Mouse (Mus musculus) forebrain, embryonic 15.5 days (tissue): ENCODE measurements around the gene Gm48551. TPM values are rescaled to one million over a fixed set of nuclear protein-coding genes. Genes with fewer than 3 reads are reported as not detected.

Source experiments
- ATAC-seq: fragments of 200-750 bp; cut with Nextera tagmentation; replicated peaks from 2 replicates; pipeline ENCODE4 v1.8.0; 2017; ENCODE audit warnings: mild to moderate bottlenecking, moderate TSS enrichment, moderate library complexity
- H3K27ac ChIP-seq: fragments of 300-500 bp; sonication (generic); replicated peaks from 2 replicates; pipeline ENCODE4 v1.5.1; 2015; ENCODE audit warnings: mild to moderate bottlenecking, inconsistent platforms
- H3K27me3 ChIP-seq: fragments of 300-500 bp; sonication (generic); 2 replicates; pipeline ENCODE4 v1.6.1; 2015; ENCODE audit warnings: inconsistent platforms
- H3K36me3 ChIP-seq: fragments of 300-500 bp; sonication (generic); 2 replicates; pipeline ENCODE4 v1.6.1; 2015; ENCODE audit warnings: mild to moderate bottlenecking, inconsistent platforms
- H3K4me1 ChIP-seq: fragments of 300-500 bp; sonication (generic); 2 replicates; pipeline ENCODE4 v1.6.1; 2015; ENCODE audit warnings: inconsistent platforms
- H3K4me2 ChIP-seq: fragments of 300-500 bp; sonication (generic); replicated peaks from 2 replicates; pipeline ENCODE4 v1.6.1; 2015; ENCODE audit warnings: mild to moderate bottlenecking, inconsistent platforms
- H3K4me3 ChIP-seq: fragments of 300-500 bp; sonication (generic); 2 replicates; pipeline ENCODE4 v1.5.1; 2015; ENCODE audit warnings: mild to moderate bottlenecking, inconsistent platforms
- H3K9ac ChIP-seq: fragments of 300-500 bp; sonication (generic); replicated peaks from 2 replicates; pipeline ENCODE4 v1.6.1; 2015; ENCODE audit warnings: mild to moderate bottlenecking, inconsistent platforms
- H3K9me3 ChIP-seq: fragments of 300-500 bp; sonication (generic); 2 replicates; pipeline ENCODE4 v1.6.1; 2016; ENCODE audit warnings: inconsistent platforms
- WGBS: fragments of 180-500 bp; shearing (Covaris S2); methylation state at CpG from one replicate; pipeline ENCODE4 v1.1.7; 2015; ENCODE audit warnings: mixed read lengths; 5-methylcytosine and 5-hydroxymethylcytosine counted together
- polyA plus RNA-seq: library from polyadenylated mRNA; unstranded; fragments of >200 nt; fragmentation: Nextera tagmentation; extraction: Ambion mirVana; gene quantifications from 2 replicates; pipeline ENCODE4 v1.2.1, GENCODE M21; 2015

The Gm48551 gene
- polyA plus RNA-seq, 1 experiment from 2014 or later = 6.6 TPM

GRCm38 (mm10) chr10:81402227-81402765, 18.0 kb downstream of the Gm48551 start:
- Histone ChIP-seq H3K4me3 (no peak overlapping the region), H3K27me3 (peaks cover 7% of the 10 kb centered on the region; the same call in 1 of the 2 replicates), H3K4me2 (peak overlapping the region; percentile 26; the same call in 1 of the 2 replicates), H3K36me3 (peaks cover 23% of the 10 kb centered on the region), H3K9ac (0 out of 2 replicates have a peak overlapping the region, but pooled peaks have one; percentile 7), H3K27ac (peak overlapping the region; percentile 79), H3K4me1 (peaks cover 46% of the 10 kb centered on the region), H3K9me3 (no peaks in the 10 kb centered on the region)
- 18% methylated on average over 7 of the region's 7 CpGs for WGBS
- peak; percentile 25 for ATAC-seq

GRCm38 (mm10) chr10:81403511-81403910, 19.2 kb downstream of the Gm48551 start:
- Histone ChIP-seq H3K4me3 (no peak overlapping the region), H3K27ac (peak overlapping the region; percentile 79; the same call in 1 of the 2 replicates), H3K9me3 (no peaks in the 10 kb centered on the region), H3K9ac (no peak overlapping the region), H3K36me3 (peaks cover 30% of the 10 kb centered on the region), H3K4me1 (peaks cover 57% of the 10 kb centered on the region), H3K27me3 (peaks cover 10% of the 10 kb centered on the region; the same call in 1 of the 2 replicates), H3K4me2 (no peak overlapping the region)
- 64% methylated on average over 10 of the region's 10 CpGs for WGBS
- ATAC-seq = no peak

- no peak overlapping the region for H3K9ac ChIP-seq
- H3K27me3 ChIP-seq = peaks cover 10% of the 10 kb centered on the region; the same call in 1 of the 2 replicates
- H3K4me1 ChIP-seq = peaks cover 59% of the 10 kb centered on the region
- no peak for ATAC-seq
- 24% methylated on average over 9 of the region's 9 CpGs for WGBS
- H3K36me3 ChIP-seq = peaks cover 30% of the 10 kb centered on the region
- H3K4me3 ChIP-seq = no peak overlapping the region
- H3K9me3 ChIP-seq = no peaks in the 10 kb centered on the region
- H3K4me2 ChIP-seq = no peak overlapping the region
- no peak overlapping the region for H3K27ac ChIP-seq
Observed at GRCm38 (mm10) chr10:81404082-81404481, 19.8 kb downstream of the Gm48551 start.

GRCm38 (mm10) chr10:81404720-81405119, 20.5 kb downstream of the Gm48551 start:
- no peak for ATAC-seq
- Histone ChIP-seq H3K36me3 (peaks cover 27% of the 10 kb centered on the region), H3K27ac (no peak overlapping the region; the same call in 1 of the 2 replicates), H3K4me2 (no peak overlapping the region), H3K27me3 (peaks cover 10% of the 10 kb centered on the region; the same call in 1 of the 2 replicates), H3K9ac (no peak overlapping the region), H3K4me1 (peaks cover 55% of the 10 kb centered on the region), H3K9me3 (no peaks in the 10 kb centered on the region), H3K4me3 (no peak overlapping the region)
- 54% methylated on average over 18 of the region's 18 CpGs for WGBS

GRCm38 (mm10) chr10:81405588-81406201, 21.4 kb downstream of the Gm48551 start:
- Histone ChIP-seq H3K27me3 (peaks cover 10% of the 10 kb centered on the region; the same call in 1 of the 2 replicates), H3K4me3 (no peak overlapping the region), H3K4me1 (peaks cover 49% of the 10 kb centered on the region), H3K4me2 (no peak overlapping the region), H3K9me3 (no peaks in the 10 kb centered on the region), H3K36me3 (peaks cover 23% of the 10 kb centered on the region), H3K9ac (no peak overlapping the region), H3K27ac (no peak overlapping the region)
- 46% methylated on average over 13 of the region's 13 CpGs for WGBS
- ATAC-seq = no peak

- no peak for ATAC-seq
- Histone ChIP-seq H3K27me3 (peaks cover 10% of the 10 kb centered on the region; the same call in 1 of the 2 replicates), H3K36me3 (peaks cover 23% of the 10 kb centered on the region), H3K9me3 (no peaks in the 10 kb centered on the region), H3K9ac (no peak overlapping the region), H3K4me2 (no peak overlapping the region), H3K4me1 (peaks cover 49% of the 10 kb centered on the region), H3K4me3 (no peak overlapping the region), H3K27ac (no peak overlapping the region)
- 28% methylated on average over 24 of the region's 24 CpGs for WGBS
Observed at GRCm38 (mm10) chr10:81406504-81407440, 22.5 kb downstream of the Gm48551 start.

GRCm38 (mm10) chr10:81407539-81408423, 23.5 kb downstream of the Gm48551 start:
- Histone ChIP-seq H3K27ac (no peak overlapping the region), H3K9me3 (no peaks in the 10 kb centered on the region), H3K9ac (no peak overlapping the region), H3K36me3 (peaks cover 23% of the 10 kb centered on the region), H3K4me2 (no peak overlapping the region), H3K4me3 (no peak overlapping the region), H3K27me3 (peaks cover 10% of the 10 kb centered on the region; the same call in 1 of the 2 replicates), H3K4me1 (peaks cover 48% of the 10 kb centered on the region)
- no peak for ATAC-seq
- 28% methylated on average over 31 of the region's 31 CpGs for WGBS

GRCm38 (mm10) chr10:81408424-81408729, 24.1 kb downstream of the Gm48551 start:
- Histone ChIP-seq H3K4me3 (no peak overlapping the region), H3K27ac (no peak overlapping the region), H3K4me2 (no peak overlapping the region), H3K4me1 (peaks cover 45% of the 10 kb centered on the region), H3K9ac (no peak overlapping the region), H3K9me3 (no peaks in the 10 kb centered on the region), H3K27me3 (peaks cover 10% of the 10 kb centered on the region; the same call in 1 of the 2 replicates), H3K36me3 (peaks cover 23% of the 10 kb centered on the region)
- no peak for ATAC-seq
- 53% methylated on average over 13 of the region's 13 CpGs for WGBS

GRCm38 (mm10) chr10:81408871-81409291, 24.6 kb downstream of the Gm48551 start:
- peaks cover 10% of the 10 kb centered on the region; the same call in 1 of the 2 replicates for H3K27me3 ChIP-seq
- H3K27ac ChIP-seq = no peak overlapping the region
- 24% methylated on average over 9 of the region's 9 CpGs for WGBS
- H3K9ac ChIP-seq = no peak overlapping the region
- H3K4me3 ChIP-seq = no peak overlapping the region
- peaks cover 23% of the 10 kb centered on the region for H3K36me3 ChIP-seq
- H3K9me3 ChIP-seq = no peaks in the 10 kb centered on the region
- no peak overlapping the region for H3K4me2 ChIP-seq
- H3K4me1 ChIP-seq = peaks cover 47% of the 10 kb centered on the region
- peak; percentile 29; the same call in 1 of the 2 replicates for ATAC-seq

- no peaks in the 10 kb centered on the region for H3K9me3 ChIP-seq
- H3K27me3 ChIP-seq = peaks cover 9% of the 10 kb centered on the region; the same call in 1 of the 2 replicates
- H3K4me3 ChIP-seq = no peak overlapping the region
- peaks cover 52% of the 10 kb centered on the region for H3K4me1 ChIP-seq
- no peak overlapping the region for H3K9ac ChIP-seq
- no peak for ATAC-seq
- H3K27ac ChIP-seq = no peak overlapping the region
- WGBS = 14% methylated on average over 8 of the region's 8 CpGs
- peaks cover 23% of the 10 kb centered on the region for H3K36me3 ChIP-seq
- no peak overlapping the region for H3K4me2 ChIP-seq
Observed at GRCm38 (mm10) chr10:81409330-81409729, 25.1 kb downstream of the Gm48551 start.

- Histone ChIP-seq H3K36me3 (peaks cover 20% of the 10 kb centered on the region), H3K27me3 (0 out of 2 replicates have a peak, but pooled peaks cover 3% of the 10 kb centered on the region), H3K9ac (no peak overlapping the region), H3K4me2 (no peak overlapping the region), H3K9me3 (no peaks in the 10 kb centered on the region), H3K4me1 (peaks cover 62% of the 10 kb centered on the region), H3K4me3 (no peak overlapping the region), H3K27ac (no peak overlapping the region)
- no peak for ATAC-seq
- 73% methylated on average over 4 of the region's 4 CpGs for WGBS
Observed at GRCm38 (mm10) chr10:81410350-81410749, 26.1 kb downstream of the Gm48551 start.
